Mouse (Mus musculus) left cerebral cortex, postnatal 36 days (tissue): Measurements from ENCODE around the gene Cldnd1. TPM values are rescaled to one million over a fixed set of nuclear protein-coding genes. Genes with fewer than 3 reads are reported as not detected.

ENCODE experiments used
- microRNA-seq: library from miRNA; unstranded; fragments of <30 nt; microRNA quantifications from one replicate; pipeline ENCODE4 v1.2.0, GENCODE M21; 2022
- total RNA-seq, 2 experiments: library from RNA; stranded (reverse); gene quantifications; 2 replicates each; pipeline ENCODE4 v1.2.3; 2021

Gene Cldnd1
- total RNA-seq, 2 experiments from 2014 or later = 90.8 to 105 TPM

Small RNAs within 50 kb of the gene (microRNA-seq; reads per million reads assigned to microRNA genes)
- gene Gm27564 = not detected

Other genes starting within 250 kb of the Cldnd1 start
- 10 to 100 TPM; 20.2 to 22.9 TPM for gene St3gal6, start 203.7 kb upstream of the Cldnd1 start, total RNA-seq
- not detected for gene Gm813, start 110.9 kb upstream of the Cldnd1 start, total RNA-seq
- not detected for gene E330017A01Rik, start 89.2 kb upstream of the Cldnd1 start, total RNA-seq
- 10 to 100 TPM; 39.4 to 45.1 TPM for gene Cpox, start 57.6 kb upstream of the Cldnd1 start, total RNA-seq
- gene Gpr15, start 8.8 kb upstream of the Cldnd1 start, total RNA-seq = not detected
- not detected for gene Olfr172, start 35.3 kb downstream of the Cldnd1 start, total RNA-seq
- not detected for gene Olfr173, start 72.4 kb downstream of the Cldnd1 start, total RNA-seq
- not detected for gene Olfr175-ps1, start 98.9 kb downstream of the Cldnd1 start, total RNA-seq
- not detected for gene Olfr177, start 146.9 kb downstream of the Cldnd1 start, total RNA-seq
- not detected for gene Olfr178, start 164.2 kb downstream of the Cldnd1 start, total RNA-seq
- gene Olfr181, start 200.8 kb downstream of the Cldnd1 start, total RNA-seq = not detected
- gene Olfr180, start 201.5 kb downstream of the Cldnd1 start, total RNA-seq = not detected